ENCODE assay signal across 7 mouse cellular contexts in genomic region chr6:112972858-112973631, GRCm38 (mm10). TPM values are rescaled to one million over a fixed set of nuclear protein-coding genes. Genes with fewer than 3 reads are reported as not detected.
A peak's percentile ranks its signal among the peaks of the same experiment; 100 is the strongest.
DNase-seq lines count a peak whose midpoint lies in the region; ATAC-seq lines count a peak whose summit lies in the region.

No protein-coding gene starts in this region.

- H3K4me2 ChIP-seq in forebrain, embryonic 12.5 days, result peak overlapping the region; percentile 37

- H3K9ac ChIP-seq in forebrain, embryonic 12.5 days, result no peak overlapping the region; the same call in 1 of the 2 replicates

- peak overlapping the region; percentile 91 for H3K27ac ChIP-seq in forebrain, embryonic 12.5 days
- H3K27ac ChIP-seq in midbrain, embryonic 10.5 days (replicated peaks), result peak overlapping the region; percentile 95

- no peaks in the 10 kb centered on the region for H3K27me3 ChIP-seq in megakaryocyte, embryonic 14.5 days (replicated peaks)
- no peaks in the 10 kb centered on the region for H3K27me3 ChIP-seq in forebrain, embryonic 12.5 days
- no peaks in the 10 kb centered on the region for H3K27me3 ChIP-seq in midbrain, embryonic 10.5 days (ENCODE audit: low read depth, poor library complexity, severe bottlenecking)

- WGBS in forebrain, embryonic 12.5 days, result 15% methylated on average over 18 of the region's 18 CpGs
- 22% methylated on average over 18 of the region's 18 CpGs for WGBS in midbrain, embryonic 10.5 days

- no peak for ATAC-seq in megakaryocyte, adult 5-6 weeks (ENCODE audit: poor library complexity, severe bottlenecking)
- peak; percentile 85 for ATAC-seq in forebrain, embryonic 12.5 days (ENCODE audit: low FRiP score)

- peak; percentile 69 for DNase-seq in layer of hippocampus, adult 8-10 months (ENCODE audit: low spot score in 2 of 2)
- DNase-seq in midbrain, embryonic 10.5 days (ENCODE audit: low spot score), result peak; percentile 84
- DNase-seq in telencephalon, adult 2 months (ENCODE audit: low read depth, low spot score), result peak; percentile 56
- no peak for DNase-seq in c-Kit-positive CD71-positive TER-119-positive erythroid progenitor cells, embryonic 14.5 days (ENCODE audit: low spot score)

- H3K4me1 ChIP-seq in megakaryocyte, embryonic 14.5 days, result peaks cover 67% of the 10 kb centered on the region
- peaks cover 60% of the 10 kb centered on the region for H3K4me1 ChIP-seq in forebrain, embryonic 12.5 days
- peaks cover 81% of the 10 kb centered on the region for H3K4me1 ChIP-seq in midbrain, embryonic 10.5 days

- no peaks in the 10 kb centered on the region for H3K9me3 ChIP-seq in megakaryocyte, embryonic 14.5 days
- no peaks in the 10 kb centered on the region for H3K9me3 ChIP-seq in forebrain, embryonic 12.5 days
- H3K9me3 ChIP-seq in midbrain, embryonic 10.5 days (replicated peaks), result no peaks in the 10 kb centered on the region

- peak overlapping the region; percentile 57 for H3K4me3 ChIP-seq in megakaryocyte, embryonic 14.5 days (replicated peaks)
- H3K4me3 ChIP-seq in forebrain, embryonic 12.5 days (replicated peaks), result no peak overlapping the region
- peak overlapping the region; percentile 44 for H3K4me3 ChIP-seq in midbrain, embryonic 10.5 days

- peaks cover 13% of the 10 kb centered on the region for H3K36me3 ChIP-seq in megakaryocyte, embryonic 14.5 days (replicated peaks; ENCODE audit: low read length)
- no peaks in the 10 kb centered on the region for H3K36me3 ChIP-seq in forebrain, embryonic 12.5 days (replicated peaks)
- no peaks in the 10 kb centered on the region for H3K36me3 ChIP-seq in midbrain, embryonic 10.5 days

RNA-seq across cellular contexts. Expression of gene Srgap3, which starts 26.0 kb away (rescaled TPM):
- 8.3 and 10.8 TPM in 2 replicates for polyA plus RNA-seq in megakaryocyte, embryonic 14.5 days (2012; ENCODE audit: insufficient read depth, low replicate concordance)
- 3.5 and 6.1 TPM in 2 replicates for total RNA-seq in megakaryocyte, adult 5-6 weeks (2015)
- 2.7 and 2.8 TPM in 2 replicates for total RNA-seq in megakaryocyte, adult 5-6 weeks (2017)
- polyA plus RNA-seq in forebrain, embryonic 12.5 days (2016; fragmentation: Nextera tagmentation; extraction: Ambion mirVana), result 36.6 and 39.9 TPM in 2 replicates
- 100 to 1,000 TPM; 230 to 304 (median 268) TPM for total RNA-seq in layer of hippocampus, adult 8-10 months (2022)
- 30.9 and 44.7 TPM in 2 replicates for polyA plus RNA-seq in midbrain, embryonic 10.5 days (2016; fragmentation: Nextera tagmentation; extraction: Ambion mirVana)
